Mouse (Mus musculus) neural tube, embryonic 10.5 days (tissue): ENCODE data around the gene Ndufaf2.

Experiments used
- DNase-seq: peaks from one replicate; pipeline ENCODE4 v3.0.0-alpha.2; 2017; ENCODE audit warnings: low spot score; ENCODE audit errors: extremely low spot score

Ndufaf2 gene

DNA sequence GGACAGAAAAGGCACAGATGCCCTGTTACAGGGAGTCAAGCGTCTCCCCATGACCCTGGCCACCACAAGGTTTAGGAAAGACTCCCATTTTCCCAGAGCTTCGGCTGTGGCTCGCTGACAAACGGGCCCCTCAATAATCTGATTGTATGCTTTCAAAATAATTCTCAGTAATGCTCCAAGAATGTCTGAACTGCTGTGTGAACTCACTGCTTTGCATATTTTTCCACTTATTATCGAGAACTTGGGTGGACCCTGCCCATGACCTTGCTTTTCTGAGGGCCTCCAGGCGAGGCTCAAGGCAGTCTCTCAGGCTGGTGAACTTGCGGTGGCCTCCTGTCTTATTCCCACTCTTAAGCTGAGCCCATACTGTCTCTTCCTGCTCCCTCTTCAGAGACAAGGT lies 193.8 kb downstream of the Ndufaf2 start:
- no peak for DNase-seq

DNA sequence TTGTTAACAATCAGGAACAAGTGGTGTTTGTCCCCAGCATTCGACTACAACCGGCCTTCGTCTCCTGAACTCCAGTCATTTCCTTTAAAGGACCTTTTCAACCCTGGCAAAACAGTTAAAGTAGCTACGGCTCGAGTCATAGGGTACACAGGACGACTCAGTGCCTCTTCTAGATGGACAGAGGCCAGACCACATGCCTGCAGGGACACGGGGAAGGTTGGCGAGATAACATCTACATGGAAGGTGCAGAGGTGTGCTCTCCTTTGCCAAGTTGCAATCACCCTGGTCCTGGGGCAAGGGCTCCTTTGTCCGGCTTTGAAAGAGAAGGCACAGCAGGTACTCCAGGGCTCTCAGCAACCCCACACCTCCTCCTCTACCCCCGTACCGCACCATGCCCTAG lies 195.0 kb downstream of the Ndufaf2 start:
- DNase-seq = no peak

DNA sequence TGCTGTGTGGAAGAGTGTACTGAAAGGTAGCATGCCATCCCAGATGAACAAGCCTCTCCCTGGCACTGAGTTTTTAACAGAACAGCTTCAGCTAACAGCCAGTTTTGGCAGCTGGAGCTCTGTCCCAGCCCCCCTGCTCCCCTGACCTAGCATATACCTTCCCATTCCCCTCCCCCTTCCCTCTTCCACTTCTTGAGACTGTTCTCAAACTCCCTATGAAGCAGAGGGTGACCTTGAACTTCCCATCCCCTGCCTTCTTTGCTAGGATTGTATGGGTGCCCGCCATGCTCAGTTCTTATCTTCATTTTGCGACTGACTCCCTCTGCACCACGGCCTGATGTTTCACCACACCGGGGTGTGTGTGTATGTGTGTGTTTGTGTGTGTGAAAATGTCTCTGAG lies 195.7 kb downstream of the Ndufaf2 start:
- no peak for DNase-seq

DNA sequence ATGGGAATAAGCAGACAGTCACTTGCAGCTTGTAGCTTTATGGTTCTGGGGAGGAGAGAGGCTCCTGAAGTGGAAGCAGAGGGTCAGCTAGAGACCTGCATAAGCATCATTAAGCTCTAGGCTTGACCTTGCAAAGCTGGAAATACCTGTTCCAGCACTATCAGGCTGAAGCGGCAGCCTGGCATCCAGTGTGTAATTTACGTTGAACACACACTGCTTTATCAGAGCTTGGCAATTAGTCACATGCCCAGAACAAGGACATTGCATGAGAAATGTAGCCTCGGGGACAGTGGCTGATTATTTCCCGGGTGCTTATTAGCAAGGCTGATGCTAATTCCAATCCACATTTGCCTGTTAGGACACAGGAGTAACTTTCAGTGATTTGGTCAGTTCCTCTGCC lies 196.5 kb downstream of the Ndufaf2 start:
- DNase-seq = no peak

DNA sequence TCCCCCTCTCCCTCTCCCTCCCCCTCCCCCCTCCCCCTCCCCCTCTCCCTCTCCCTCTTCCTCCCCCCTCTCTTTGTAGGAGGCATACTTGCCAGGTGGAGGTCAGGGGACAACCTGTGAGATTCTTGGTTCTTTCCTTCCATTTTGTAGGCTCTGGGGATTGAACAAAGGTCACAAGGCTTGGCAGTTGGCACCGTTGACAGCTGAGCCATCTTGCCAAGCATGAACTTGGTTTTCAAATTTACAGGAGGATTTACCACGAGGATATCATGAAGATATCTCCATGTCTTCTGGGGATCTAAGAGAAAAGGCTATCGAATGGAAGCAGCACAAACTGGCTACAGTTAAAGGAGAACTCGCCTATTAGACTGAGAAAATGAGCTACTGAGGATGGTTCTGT lies 196.9 kb downstream of the Ndufaf2 start:
- no peak for DNase-seq

DNA sequence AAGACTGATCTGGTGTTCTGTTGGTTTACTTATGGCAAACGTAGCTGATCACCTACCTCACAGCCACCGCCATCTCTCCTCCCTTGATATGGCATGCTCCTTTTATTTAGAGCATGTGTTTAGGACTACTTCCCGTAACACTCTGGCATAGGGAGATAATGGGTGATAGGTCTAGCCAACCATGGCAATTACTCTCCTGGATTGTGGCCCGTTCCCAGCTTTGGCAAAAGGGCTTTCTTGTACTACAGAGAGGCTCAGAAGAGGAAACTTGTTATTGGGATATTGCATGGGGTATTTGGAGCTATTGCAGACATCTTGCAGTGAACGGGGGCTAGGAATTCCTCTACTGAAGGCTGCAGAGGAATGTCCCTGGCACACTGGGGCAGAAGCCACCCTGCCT lies 197.9 kb downstream of the Ndufaf2 start:
- no peak for DNase-seq

DNA sequence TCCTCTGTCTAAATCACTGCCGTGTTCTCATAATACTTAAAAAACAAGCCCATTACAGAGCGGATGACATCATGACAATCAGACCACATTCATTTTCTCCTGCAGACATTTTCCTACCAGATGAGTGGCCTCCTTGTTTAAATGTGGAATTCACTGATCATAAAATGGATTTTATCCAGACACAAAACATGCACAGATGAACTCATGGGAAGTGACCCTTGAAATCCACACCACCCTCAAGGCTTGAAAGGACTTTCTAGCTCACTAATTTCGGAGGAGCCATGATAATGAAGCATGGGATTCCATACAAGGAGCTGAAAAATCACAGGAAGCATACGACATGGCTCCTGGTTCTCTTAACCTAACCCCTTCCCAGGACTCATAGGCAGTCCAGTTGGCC lies 198.5 kb downstream of the Ndufaf2 start:
- no peak for DNase-seq

DNA sequence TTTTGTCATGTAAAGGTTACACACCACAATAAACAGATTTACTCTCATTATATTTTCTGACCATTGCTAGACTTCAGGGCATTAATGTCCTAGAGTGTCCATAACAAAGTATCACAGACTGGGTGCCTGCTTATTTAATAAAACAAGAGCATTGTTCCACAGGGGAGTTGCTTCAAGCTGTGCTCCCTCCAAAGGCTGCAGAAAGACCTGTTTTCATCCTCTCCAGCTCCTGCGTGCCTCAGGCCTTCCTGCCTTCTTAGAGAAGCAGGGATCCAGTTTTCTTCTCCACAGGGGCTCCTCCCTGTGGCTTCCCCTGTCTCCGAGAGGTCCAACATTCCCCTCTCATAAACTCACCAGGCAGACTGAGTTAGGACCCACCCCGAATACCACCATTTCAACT lies 202.2 kb downstream of the Ndufaf2 start:
- DNase-seq = no peak

DNA sequence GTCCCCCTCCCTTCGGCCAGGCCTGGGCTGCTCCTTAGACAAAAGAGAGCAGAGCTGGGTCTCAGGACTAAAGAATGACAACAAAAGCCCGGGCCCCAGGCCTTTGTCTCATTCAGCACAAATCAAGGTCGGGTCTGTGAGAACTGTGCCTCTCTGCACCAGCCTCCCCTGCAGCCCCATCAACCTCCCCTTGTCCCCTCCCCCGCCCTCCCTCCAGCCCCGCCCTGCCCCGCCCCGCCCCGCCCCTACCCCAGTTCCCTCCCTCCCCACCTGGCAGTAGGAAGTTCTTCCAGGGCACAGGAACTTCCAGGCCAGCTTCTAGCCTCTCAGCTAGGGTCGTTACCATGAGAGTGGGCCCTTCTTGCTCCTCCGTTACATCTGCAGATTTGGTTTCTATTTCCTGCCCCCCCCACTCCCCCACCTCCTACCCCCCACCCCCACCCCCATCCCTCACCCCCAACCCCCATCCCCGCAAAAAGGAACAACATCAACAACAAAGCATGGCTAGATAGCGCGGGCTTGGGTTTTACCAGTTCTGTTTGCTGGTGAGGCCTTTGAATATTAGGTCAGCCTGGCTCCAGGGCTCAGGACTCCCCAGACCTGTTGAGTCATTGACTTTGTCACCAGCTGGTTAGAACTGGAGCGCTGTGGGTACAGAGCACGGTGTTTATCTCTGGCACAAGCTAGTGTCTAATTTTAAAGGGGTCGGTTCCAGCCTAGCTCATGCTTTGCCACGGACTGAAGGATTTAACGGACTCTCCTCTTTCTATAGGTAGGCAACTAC lies 202.9 kb downstream of the Ndufaf2 start:
- peak; percentile 79 for DNase-seq

DNA sequence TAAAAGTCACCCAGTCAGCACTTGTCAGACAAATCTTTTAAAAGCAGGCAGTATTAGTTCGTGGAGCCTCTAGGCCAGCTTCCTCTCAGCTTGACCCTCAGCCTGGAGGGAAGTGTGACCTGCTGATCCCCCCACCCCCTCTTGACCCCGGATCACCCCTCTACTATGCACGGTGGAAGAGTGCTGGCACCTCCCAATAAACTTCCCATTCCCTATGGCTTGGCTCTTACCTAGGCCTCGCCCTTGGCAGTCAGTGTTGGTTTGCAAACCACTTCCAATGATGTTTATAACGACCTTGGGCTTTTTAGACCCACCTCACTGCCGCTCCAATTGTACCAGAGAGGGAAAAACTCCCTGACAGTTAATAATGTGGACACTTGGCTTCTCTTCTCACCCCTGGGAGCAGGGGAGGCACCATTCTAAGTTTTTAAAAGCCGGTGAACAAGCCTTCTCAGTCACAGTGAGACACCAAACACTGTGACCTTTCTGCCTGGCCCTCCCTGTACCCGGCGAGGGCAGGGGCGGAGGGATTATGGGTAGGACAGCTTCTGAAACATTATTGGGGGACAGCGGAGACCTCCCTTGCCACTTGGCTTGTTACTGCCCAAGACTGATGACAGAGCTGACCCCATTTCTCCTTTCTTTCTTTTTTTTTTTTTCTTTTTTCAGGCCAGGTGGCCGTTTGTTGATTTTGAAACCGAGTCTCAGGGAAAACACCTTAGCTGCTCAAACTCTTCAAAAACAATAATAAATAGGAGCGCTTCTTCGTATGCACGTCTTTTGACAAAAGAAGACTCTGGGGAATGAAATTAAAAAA lies 203.8 kb downstream of the Ndufaf2 start:
- peak; percentile 61 for DNase-seq

DNA sequence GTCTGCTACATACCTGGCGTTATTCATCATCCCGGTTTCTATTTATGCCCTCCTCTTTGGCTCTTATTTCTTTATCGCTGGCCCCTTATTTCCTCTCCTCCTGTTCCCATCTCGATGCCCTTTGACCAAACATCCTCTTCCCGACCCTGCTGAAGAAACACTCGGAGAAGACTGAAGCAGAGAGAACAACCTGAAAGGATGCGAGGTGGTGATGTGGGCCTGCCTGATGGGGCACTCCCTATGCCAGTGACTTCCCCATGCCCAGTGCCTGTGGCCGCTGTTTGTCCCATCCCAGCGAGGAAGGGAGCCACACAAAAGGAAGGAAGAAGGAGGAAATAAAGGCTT lies 204.4 kb downstream of the Ndufaf2 start:
- DNase-seq = peak; percentile 49
